Mouse (Mus musculus): Measurements from ENCODE around the gene Ap1b1.

Gene Ap1b1

GRCm38 (mm10) chr11:5035421-5035820 lies 48.8 kb downstream of the Ap1b1 start:
- no peak for DNase-seq (ENCODE audit: low read depth, low spot score)

GRCm38 (mm10) chr11:5037146-5037854 lies 50.7 kb downstream of the Ap1b1 start:
- DNase-seq (ENCODE audit: low read depth, low spot score): no peak

- no peak for DNase-seq (ENCODE audit: low read depth, low spot score)
Measured at GRCm38 (mm10) chr11:5040585-5040984, 54.0 kb downstream of the Ap1b1 start.

GRCm38 (mm10) chr11:5041144-5041780 lies 54.6 kb downstream of the Ap1b1 start:
- no peak for DNase-seq (ENCODE audit: low read depth, low spot score)

GRCm38 (mm10) chr11:5042645-5043381 lies 56.2 kb downstream of the Ap1b1 start:
- no peak for DNase-seq (ENCODE audit: low read depth, low spot score)

- DNase-seq (ENCODE audit: low read depth, low spot score): no peak
Measured at GRCm38 (mm10) chr11:5046321-5046926, 59.8 kb downstream of the Ap1b1 start.

GRCm38 (mm10) chr11:5051629-5052028 lies 65.0 kb downstream of the Ap1b1 start:
- DNase-seq (ENCODE audit: low read depth, low spot score): no peak

GRCm38 (mm10) chr11:5052200-5052854 lies 65.7 kb downstream of the Ap1b1 start:
- no peak for DNase-seq (ENCODE audit: low read depth, low spot score)

- DNase-seq (ENCODE audit: low read depth, low spot score): no peak
Measured at GRCm38 (mm10) chr11:5054151-5054550, 67.5 kb downstream of the Ap1b1 start.

GRCm38 (mm10) chr11:5054874-5055273 lies 68.2 kb downstream of the Ap1b1 start:
- DNase-seq (ENCODE audit: low read depth, low spot score): no peak

- no peak for DNase-seq (ENCODE audit: low read depth, low spot score)
Measured at GRCm38 (mm10) chr11:5055945-5056938, 69.6 kb downstream of the Ap1b1 start.

- no peak for DNase-seq (ENCODE audit: low read depth, low spot score)
Measured at GRCm38 (mm10) chr11:5057064-5057463, 70.4 kb downstream of the Ap1b1 start.

GRCm38 (mm10) chr11:5057541-5057855 lies 70.9 kb downstream of the Ap1b1 start:
- DNase-seq (ENCODE audit: low read depth, low spot score): no peak

GRCm38 (mm10) chr11:5057856-5058641 lies 71.4 kb downstream of the Ap1b1 start, which contains the start of gene Rasl10a:
TSS of gene Rasl10a (plus strand) at chr11:5058128.
- no peak for DNase-seq (ENCODE audit: low read depth, low spot score)

- DNase-seq (ENCODE audit: low read depth, low spot score): no peak
Measured at GRCm38 (mm10) chr11:5058783-5059182, 72.2 kb downstream of the Ap1b1 start.

GRCm38 (mm10) chr11:5059230-5059629 lies 72.6 kb downstream of the Ap1b1 start:
- no peak for DNase-seq (ENCODE audit: low read depth, low spot score)

- no peak for DNase-seq (ENCODE audit: low read depth, low spot score)
Measured at GRCm38 (mm10) chr11:5059704-5060156, 73.1 kb downstream of the Ap1b1 start.

- DNase-seq (ENCODE audit: low read depth, low spot score): no peak
Measured at GRCm38 (mm10) chr11:5060756-5061412, 74.3 kb downstream of the Ap1b1 start.

Data from retina, postnatal 7 days (tissue).